ENCODE assay signal across 30 mouse cellular contexts in the genomic region with DNA sequence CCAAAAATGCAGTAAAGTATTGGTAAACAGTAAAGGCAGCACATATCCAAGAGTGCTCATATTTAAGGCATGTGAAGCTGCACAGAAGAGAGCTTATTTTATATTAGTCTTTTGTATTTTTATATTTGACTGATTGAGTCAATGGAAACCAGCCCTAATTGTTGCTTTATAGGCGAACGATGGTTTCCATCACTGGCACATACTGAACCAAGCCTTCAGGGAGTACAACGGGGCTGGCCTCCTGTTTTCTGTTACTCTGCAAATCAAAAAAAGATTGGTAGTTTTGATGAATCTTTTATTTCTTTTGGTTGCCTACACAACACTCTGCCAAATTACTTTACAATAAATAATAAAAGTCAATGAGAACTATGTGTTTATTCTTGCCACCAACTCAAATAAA.
"Had no signal": no experiment of that assay in that cellular context is flagged by ENCODE, and none has a peak within 500 bp of the region (broad histone marks: within the 10 kb centered on the region; RNA-seq: fewer than 3 reads in every experiment).

No protein-coding gene starts in this region.

- H3K9me3 ChIP-seq: limb, embryonic 13.5 days; limb, embryonic 15.5 days; liver, embryonic 12.5 days; liver, embryonic 13.5 days; liver, embryonic 15.5 days; lung, embryonic 15.5 days; megakaryocyte, embryonic 14.5 days; midbrain, embryonic 10.5 days; midbrain, embryonic 12.5 days; midbrain, embryonic 13.5 days; midbrain, embryonic 15.5 days; neural tube, embryonic 12.5 days had no signal

- H3K4me2 ChIP-seq: limb, embryonic 13.5 days; limb, embryonic 15.5 days; liver, embryonic 11.5 days; liver, embryonic 12.5 days; liver, embryonic 13.5 days; liver, embryonic 15.5 days; lung, embryonic 14.5 days; lung, embryonic 15.5 days; midbrain, embryonic 11.5 days; midbrain, embryonic 12.5 days; midbrain, embryonic 13.5 days; midbrain, embryonic 15.5 days; neural tube, embryonic 12.5 days had no signal

- H3K36me3 ChIP-seq: limb, embryonic 13.5 days; limb, embryonic 15.5 days; liver, embryonic 12.5 days; liver, embryonic 13.5 days; liver, embryonic 15.5 days; lung, embryonic 15.5 days; midbrain, embryonic 10.5 days; midbrain, embryonic 12.5 days; midbrain, embryonic 13.5 days; midbrain, embryonic 15.5 days; neural tube, embryonic 12.5 days had no signal

- H3K27me3 ChIP-seq: limb, embryonic 13.5 days; limb, embryonic 15.5 days; liver, embryonic 12.5 days; liver, embryonic 13.5 days; liver, embryonic 15.5 days; lung, embryonic 15.5 days; megakaryocyte, embryonic 14.5 days; midbrain, embryonic 12.5 days; midbrain, embryonic 13.5 days; midbrain, embryonic 15.5 days; neural tube, embryonic 12.5 days had no signal

- H3K4me3 ChIP-seq: left cerebral cortex, adult 2 months; limb, embryonic 13.5 days; limb, embryonic 15.5 days; liver, embryonic 12.5 days; liver, embryonic 13.5 days; liver, embryonic 15.5 days; lung, embryonic 15.5 days; megakaryocyte, embryonic 14.5 days; midbrain, embryonic 10.5 days; midbrain, embryonic 12.5 days; midbrain, embryonic 13.5 days; midbrain, embryonic 15.5 days; myocyte; neural tube, embryonic 12.5 days had no signal

- H3K4me1 ChIP-seq: limb, embryonic 15.5 days; liver, embryonic 12.5 days; liver, embryonic 13.5 days; liver, embryonic 15.5 days; lung, embryonic 15.5 days; megakaryocyte, embryonic 14.5 days; midbrain, embryonic 10.5 days; midbrain, embryonic 12.5 days; midbrain, embryonic 13.5 days; midbrain, embryonic 15.5 days; neural tube, embryonic 12.5 days had no signal

- ATAC-seq: liver, embryonic 12.5 days; liver, postnatal 0 days; lung, postnatal 0 days; midbrain, embryonic 13.5 days; midbrain, embryonic 15.5 days; midbrain, embryonic 16.5 days had no signal

- H3K27ac ChIP-seq: left cerebral cortex, adult 2 months; limb, embryonic 13.5 days; limb, embryonic 15.5 days; liver, embryonic 12.5 days; liver, embryonic 13.5 days; liver, embryonic 14.5 days; liver, embryonic 15.5 days; lung, embryonic 15.5 days; macrophage; midbrain, embryonic 10.5 days; midbrain, embryonic 12.5 days; midbrain, embryonic 13.5 days; midbrain, embryonic 15.5 days; neural tube, embryonic 12.5 days had no signal

- DNase-seq: left cerebral cortex, postnatal 4 days; liver; liver, embryonic 13.5 days; liver, postnatal 0 days; lung, adult 18-20 months; lung, adult 2 months; lung, embryonic 14.5 days; lung, postnatal 10 days; lung, postnatal 14 days; lung, postnatal 4 days; midbrain, embryonic 14.5 days had no signal

- H3K9ac ChIP-seq: limb, embryonic 13.5 days; limb, embryonic 15.5 days; liver, embryonic 12.5 days; liver, embryonic 13.5 days; liver, embryonic 14.5 days; liver, embryonic 15.5 days; liver, postnatal 0 days; lung, embryonic 14.5 days; lung, embryonic 15.5 days; midbrain, embryonic 12.5 days; midbrain, embryonic 13.5 days; midbrain, embryonic 15.5 days; neural tube, embryonic 12.5 days had no signal
